Mouse (Mus musculus): ENCODE data around the gene Gm17190. TPM values are rescaled to one million over a fixed set of nuclear protein-coding genes. Genes with fewer than 3 reads are reported as not detected.

Gene Gm17190
- not detected in 2 replicates for total RNA-seq (2023)

GRCm38 (mm10) chr13:96081754-96082153 lies at the start of gene Gm17190:
Gene Gm17190 (plus strand): TSS chr13:96082054.

DNA sequence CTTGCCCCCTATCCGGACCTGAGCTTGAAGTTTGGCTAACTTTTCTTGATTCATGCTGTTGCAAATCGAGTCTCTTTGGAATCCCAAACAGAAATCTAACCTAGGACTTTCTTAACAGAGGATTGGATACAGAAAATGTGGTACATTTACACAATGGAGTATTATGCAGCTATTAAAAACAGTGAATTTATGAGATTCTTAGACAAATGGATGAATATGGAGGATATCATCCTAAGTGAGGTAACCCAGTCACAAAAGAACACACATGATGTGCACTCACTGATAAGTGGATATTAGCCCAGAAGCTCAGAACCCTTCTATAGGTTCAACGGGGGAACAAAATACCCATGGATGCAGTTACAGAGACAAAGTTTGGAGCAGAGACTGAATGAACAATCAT lies 578 bp upstream of the Gm17190 start, which contains the start of gene Gm20075:
Gene Gm20075 (minus strand): TSS at position 101 of the 400 bp plus-strand sequence.

DNA sequence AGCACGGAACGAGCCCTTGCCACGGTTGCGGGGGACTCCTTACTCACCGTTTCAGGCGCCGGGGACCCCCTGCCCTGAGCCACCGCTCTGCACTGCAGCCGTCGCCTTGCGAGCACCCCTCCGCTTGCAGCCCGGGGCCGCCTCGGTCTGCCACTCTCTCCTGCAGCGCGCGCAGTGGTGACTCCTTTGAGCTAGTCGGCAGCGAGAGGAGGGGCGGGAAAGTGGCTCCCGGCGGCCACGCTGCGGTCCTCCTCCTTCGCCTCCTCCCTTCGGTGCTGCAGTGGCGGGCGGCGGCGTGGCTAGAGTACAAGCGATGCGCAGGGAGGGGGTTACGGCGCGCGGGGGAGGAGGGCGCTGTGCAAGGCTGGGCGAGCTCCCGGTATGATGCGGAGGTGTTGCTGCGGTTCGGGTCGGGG lies 50.6 kb downstream of the Gm17190 start, which contains the start of gene Sv2c:
Gene Sv2c (minus strand): TSS at position 177 of the 416 bp plus-strand sequence.

Other genes starting within 250 kb of the Gm17190 start
- 68.5 and 80.1 TPM in 2 replicates for gene Iqgap2, start 190.1 kb upstream of the Gm17190 start, total RNA-seq (2023)
- gene Gm20075, start 678 bp upstream of the Gm17190 start, total RNA-seq (2023) = 5.9 and 6.1 TPM in 2 replicates
- gene Sv2c, start 50.5 kb downstream of the Gm17190 start, total RNA-seq (2023) = not detected in 2 replicates

Measured in neutrophil, adult 65 days (primary cell).